Mouse (Mus musculus) colon, adult 2 months (tissue): ENCODE results near the gene Fam184b. TPM values are rescaled to one million over a fixed set of nuclear protein-coding genes. Genes with fewer than 3 reads are reported as not detected.

ENCODE experiments used
- polyA plus RNA-seq: library from polyadenylated mRNA; depleted of rRNA; stranded (reverse); fragments of >200 nt; gene quantifications from 2 replicates; pipeline ENCODE4 v1.2.3, GENCODE M21; 2012; rRNA removed

The Fam184b gene
- 0.22 and 0.29 TPM in 2 replicates for polyA plus RNA-seq

DNA sequence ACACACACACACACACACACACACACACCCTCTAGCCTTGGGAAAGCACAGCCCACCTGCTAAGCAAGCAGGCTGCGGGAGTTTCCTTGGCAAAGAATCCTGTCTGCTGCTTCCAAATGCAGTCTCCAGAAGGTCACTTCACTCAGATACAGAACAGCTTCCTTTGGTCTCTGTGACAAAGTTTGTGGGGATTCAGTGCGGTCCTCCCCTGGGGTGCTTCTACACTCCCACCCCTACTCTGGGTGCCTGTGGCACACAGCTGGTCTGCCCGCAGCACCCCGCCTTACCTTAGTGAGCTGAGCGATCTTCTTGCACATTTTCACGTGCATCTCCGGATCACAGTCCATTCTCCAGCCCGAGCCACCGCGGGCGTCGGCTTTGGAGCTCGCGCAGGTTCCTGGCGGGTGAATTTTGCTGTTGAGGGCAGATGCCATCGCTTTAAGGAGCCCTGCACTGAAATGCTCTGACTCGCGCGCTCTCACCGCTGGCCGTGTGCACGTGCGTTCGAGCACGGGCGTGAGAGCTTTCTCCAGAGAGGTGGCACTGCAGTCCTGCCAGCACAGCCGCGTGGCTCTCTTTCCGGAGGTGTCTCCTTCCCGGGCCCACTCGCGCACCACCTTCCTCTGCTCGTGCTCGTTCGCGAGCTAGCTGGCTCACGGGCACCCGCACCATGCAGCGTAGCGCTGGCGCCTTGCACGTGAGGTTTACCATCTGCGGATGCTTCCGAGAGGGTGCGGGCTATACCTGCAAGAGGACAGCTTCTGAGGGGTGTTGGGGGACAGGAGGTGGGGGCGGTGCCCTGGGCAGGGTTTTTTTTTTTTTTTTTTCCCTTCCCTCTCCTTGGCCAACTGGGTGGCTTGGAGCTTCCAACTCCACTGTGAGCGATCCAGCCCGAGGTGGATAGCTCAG lies at the start of gene Fam184b:
TSS of gene Fam184b (minus strand) at position 809 of the 909 bp plus-strand sequence.

DNA sequence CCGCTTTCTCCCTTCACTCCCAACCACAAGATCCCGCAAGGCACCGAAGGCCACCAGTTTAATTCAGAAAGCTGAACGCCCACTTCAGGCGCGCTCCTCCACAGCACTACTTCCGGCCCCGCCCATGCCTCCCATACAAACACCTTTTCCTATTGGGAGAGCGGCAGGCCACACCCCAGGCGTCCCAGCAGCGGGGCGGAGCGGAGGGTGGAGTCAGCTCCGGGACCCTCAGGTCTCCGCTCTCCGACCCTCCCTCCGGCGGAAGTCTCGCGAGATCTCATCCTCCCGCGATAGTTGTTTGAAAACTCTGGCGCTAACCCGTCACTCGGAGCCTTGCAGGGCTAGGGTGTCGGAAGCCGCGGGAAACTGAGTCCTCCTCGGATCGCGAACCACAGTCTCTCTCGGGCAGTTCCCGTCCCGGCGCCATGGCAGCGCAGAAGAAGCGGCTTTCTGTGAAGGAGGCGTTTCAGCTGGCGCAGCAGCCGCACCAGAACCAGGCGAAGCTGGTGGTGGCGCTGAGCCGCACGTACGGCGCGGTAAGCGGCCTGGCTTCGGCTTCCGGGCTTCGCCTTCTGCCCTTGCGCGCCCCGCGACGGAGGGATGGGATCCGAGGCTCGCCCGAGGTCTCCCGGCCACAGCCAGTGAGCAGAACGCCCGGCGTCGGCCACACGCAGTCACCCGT lies 30.3 kb upstream of the Fam184b start, which contains the start of gene Ncapg:
TSS of gene Ncapg (plus strand) at position 322 of the 682 bp plus-strand sequence.

DNA sequence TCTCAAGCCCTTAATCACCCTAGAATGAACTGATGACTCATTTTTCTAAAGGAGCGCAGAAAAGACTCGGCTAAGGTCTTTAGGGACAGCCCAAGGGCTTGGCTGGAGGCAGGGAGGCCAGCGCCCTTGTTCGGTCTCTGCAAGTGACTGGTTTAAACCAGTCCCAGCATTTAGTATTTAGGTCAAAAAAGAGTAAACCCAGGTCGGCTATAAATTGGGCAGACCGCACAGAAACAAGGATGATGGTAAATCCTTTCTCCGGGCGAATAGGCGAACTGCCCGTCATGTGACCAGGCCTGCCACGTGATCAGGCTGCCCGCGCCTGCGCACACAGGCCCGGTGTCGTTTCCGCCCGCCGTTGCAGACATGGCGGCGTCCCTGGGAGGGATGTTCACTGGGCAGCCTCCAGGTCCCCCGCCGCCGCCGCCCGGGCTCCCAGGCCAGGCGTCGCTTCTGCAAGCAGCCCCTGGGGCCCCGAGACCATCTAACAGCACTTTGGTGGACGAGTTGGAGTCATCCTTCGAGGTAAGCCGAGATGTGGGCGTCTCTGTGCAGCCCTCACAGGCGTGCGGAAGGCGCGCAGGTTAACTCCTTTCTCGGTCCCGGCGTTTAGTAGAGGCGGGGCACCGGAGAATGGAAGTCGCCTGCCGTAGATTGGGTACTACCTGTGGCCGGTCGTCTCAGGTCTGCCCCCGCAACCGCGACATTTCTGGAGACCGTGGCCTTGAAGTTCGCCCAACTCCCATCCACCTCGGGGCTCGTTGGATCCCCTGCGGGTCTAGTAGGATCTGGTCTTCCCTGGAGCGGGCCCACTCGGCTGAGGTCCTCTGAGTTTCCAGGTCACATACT lies 119.2 kb downstream of the Fam184b start, which contains the start of gene Med28:
TSS of gene Med28 (plus strand) at position 270 of the 849 bp plus-strand sequence.

DNA sequence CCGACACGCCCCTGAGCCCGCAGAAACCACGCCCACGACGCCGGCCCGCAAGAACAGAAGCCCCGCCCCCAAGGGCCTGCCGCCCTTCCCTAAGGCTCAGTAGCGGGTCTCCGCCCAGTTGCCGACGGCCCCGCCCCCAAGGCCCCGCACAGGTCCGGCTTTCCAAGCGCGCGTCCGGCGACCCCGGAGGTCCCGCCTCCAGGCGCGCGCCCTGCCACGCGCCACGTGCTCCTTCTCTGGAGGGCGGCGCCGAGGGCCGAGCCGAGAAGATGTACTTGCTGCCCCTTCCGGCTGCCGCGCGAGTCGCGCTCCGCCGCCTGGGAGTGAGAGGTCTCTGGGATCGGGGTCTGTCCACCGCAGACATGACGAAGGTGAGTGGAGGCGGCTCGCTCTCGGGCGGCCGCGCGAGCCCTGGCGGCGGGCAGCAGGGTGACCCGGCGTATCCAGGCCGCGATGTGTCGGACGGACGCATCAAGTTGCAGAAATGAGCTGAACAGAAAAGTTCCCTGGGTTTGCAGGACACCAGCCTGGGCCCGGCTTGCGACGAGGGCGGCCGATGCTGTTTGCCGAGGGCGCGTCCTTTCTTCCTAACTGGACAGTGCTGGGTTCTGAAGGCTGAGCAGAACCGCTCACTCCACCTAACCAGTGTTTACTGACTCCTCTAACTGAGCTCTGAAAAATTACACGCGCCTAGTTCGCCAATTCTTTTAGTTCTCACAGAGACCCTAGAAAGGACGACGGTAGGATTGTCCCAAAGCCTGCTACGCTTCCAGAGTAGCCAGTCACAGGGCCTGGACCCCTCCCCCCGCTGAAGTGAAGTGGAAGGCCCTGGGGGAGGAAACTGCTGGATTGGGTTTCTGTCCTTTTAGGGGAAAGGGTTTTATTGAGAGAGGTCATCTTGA lies 146.0 kb downstream of the Fam184b start, which contains the start of gene Lap3:
TSS of gene Lap3 (plus strand) at position 184 of the 902 bp plus-strand sequence.

Other genes with a start within 250 kb of the Fam184b start
- gene Qdpr, start 189.4 kb downstream of the Fam184b start, polyA plus RNA-seq: 77.5 and 92.5 TPM in 2 replicates
- not detected in 2 replicates for gene Clrn2, start 185.9 kb downstream of the Fam184b start, polyA plus RNA-seq
- 13.1 and 13.4 TPM in 2 replicates for gene Lap3, start 146.2 kb downstream of the Fam184b start, polyA plus RNA-seq
- gene Med28, start 119.4 kb downstream of the Fam184b start, polyA plus RNA-seq: 96.4 and 105 TPM in 2 replicates
- gene Ncapg, start 30.3 kb upstream of the Fam184b start, polyA plus RNA-seq: 0.82 and 0.87 TPM in 2 replicates
- gene Lcorl, start 218.0 kb upstream of the Fam184b start, polyA plus RNA-seq: 2.2 and 4.4 TPM in 2 replicates